Mouse (Mus musculus) lung, embryonic 15.5 days (tissue): ENCODE results near the gene Wdfy1. TPM values are rescaled to one million over a fixed set of nuclear protein-coding genes. Genes with fewer than 3 reads are reported as not detected.

Experiments
- ATAC-seq: fragments of 200-750 bp; cut with Nextera tagmentation; 2 replicates; pipeline ENCODE4 v1.8.0; 2017; ENCODE audit warnings: moderate number of reproducible peaks, borderline replicate concordance; ENCODE audit not compliant: low FRiP score, low TSS enrichment; ENCODE audit errors: extremely low read depth
- H3K27ac ChIP-seq: fragments of 300-500 bp; sonication (generic); 2 replicates; pipeline ENCODE4 v1.5.1; 2015; ENCODE audit warnings: moderate library complexity, mild to moderate bottlenecking, inconsistent platforms
- H3K27me3 ChIP-seq: fragments of 300-500 bp; sonication (generic); 2 replicates; pipeline ENCODE4 v1.6.1; 2015; ENCODE audit warnings: inconsistent platforms
- H3K36me3 ChIP-seq: fragments of 300-500 bp; sonication (generic); 2 replicates; pipeline ENCODE4 v1.6.1; 2015; ENCODE audit warnings: inconsistent platforms
- H3K4me1 ChIP-seq: fragments of 300-500 bp; sonication (generic); 2 replicates; pipeline ENCODE4 v1.6.1; 2015; ENCODE audit warnings: inconsistent platforms
- H3K4me2 ChIP-seq: fragments of 300-500 bp; sonication (generic); 2 replicates; pipeline ENCODE4 v1.6.1; 2015; ENCODE audit warnings: inconsistent platforms, mild to moderate bottlenecking, moderate library complexity
- H3K4me3 ChIP-seq: fragments of 300-500 bp; sonication (generic); 2 replicates; pipeline ENCODE4 v1.5.1; 2015; ENCODE audit warnings: mild to moderate bottlenecking, inconsistent platforms
- H3K9ac ChIP-seq: fragments of 300-500 bp; sonication (generic); 2 replicates; pipeline ENCODE4 v1.6.1; 2015; ENCODE audit warnings: inconsistent platforms
- H3K9me3 ChIP-seq: fragments of 300-500 bp; sonication (generic); 2 replicates; pipeline ENCODE4 v1.6.1; 2016; ENCODE audit warnings: inconsistent platforms
- WGBS: fragments of 180-500 bp; shearing (Covaris S2); methylation state at CpG from one replicate; pipeline ENCODE4 v1.1.7; 2015; 5-methylcytosine and 5-hydroxymethylcytosine counted together
- polyA plus RNA-seq: library from polyadenylated mRNA; unstranded; fragments of >200 nt; fragmentation: Nextera tagmentation; extraction: Ambion mirVana; gene quantifications from 2 replicates; pipeline ENCODE4 v1.2.1, GENCODE M21; 2015

Gene Wdfy1
- polyA plus RNA-seq, 1 experiment from 2014 or later, result 43.0 TPM

DNA sequence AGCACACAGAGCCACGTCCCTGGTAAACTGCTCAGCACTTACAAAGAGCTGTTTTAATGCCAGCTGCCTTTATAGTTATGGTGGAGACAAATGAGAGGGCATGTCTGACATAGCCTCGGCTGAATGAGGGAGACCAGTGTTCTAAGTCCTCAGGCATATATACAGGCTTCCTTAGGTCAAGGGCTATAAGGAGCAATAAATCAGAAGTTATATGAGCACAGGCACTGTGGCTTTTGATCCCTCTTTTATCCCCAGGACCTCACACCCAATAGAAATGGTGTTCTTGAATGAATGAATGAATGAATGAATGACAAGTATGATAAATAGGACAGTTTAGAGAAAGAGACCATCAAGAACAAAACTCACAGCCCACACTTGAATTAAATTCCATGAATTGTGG, 16.9 kb downstream of the Wdfy1 start:
- no peaks in the 10 kb centered on the region for H3K9me3 ChIP-seq
- no peak for ATAC-seq

GRCm38 (mm10) chr1:79757597-79757996, 18.3 kb downstream of the Wdfy1 start:
- H3K4me1 ChIP-seq, result peaks cover 24% of the 10 kb centered on the region
- no peak overlapping the region for H3K4me3 ChIP-seq
- no peak overlapping the region for H3K4me2 ChIP-seq
- no peaks in the 10 kb centered on the region for H3K9me3 ChIP-seq
- WGBS, result 56% methylated on average over 4 of the region's 4 CpGs
- H3K27ac ChIP-seq, result peak overlapping the region; percentile 56; the same call in 1 of the 2 replicates
- H3K27me3 ChIP-seq, result no peaks in the 10 kb centered on the region
- no peaks in the 10 kb centered on the region for H3K36me3 ChIP-seq
- no peak for ATAC-seq
- H3K9ac ChIP-seq, result no peak overlapping the region

More for the DNA sequence above, 16.9 kb downstream of the Wdfy1 start:
- Histone ChIP-seq H3K9ac (no peak overlapping the region), H3K4me3 (no peak overlapping the region), H3K27me3 (no peaks in the 10 kb centered on the region), H3K36me3 (no peaks in the 10 kb centered on the region), H3K4me1 (peaks cover 24% of the 10 kb centered on the region), H3K27ac (no peak overlapping the region), H3K4me2 (no peak overlapping the region)
- WGBS, result 40% methylated on average over 2 of the region's 2 CpGs

DNA sequence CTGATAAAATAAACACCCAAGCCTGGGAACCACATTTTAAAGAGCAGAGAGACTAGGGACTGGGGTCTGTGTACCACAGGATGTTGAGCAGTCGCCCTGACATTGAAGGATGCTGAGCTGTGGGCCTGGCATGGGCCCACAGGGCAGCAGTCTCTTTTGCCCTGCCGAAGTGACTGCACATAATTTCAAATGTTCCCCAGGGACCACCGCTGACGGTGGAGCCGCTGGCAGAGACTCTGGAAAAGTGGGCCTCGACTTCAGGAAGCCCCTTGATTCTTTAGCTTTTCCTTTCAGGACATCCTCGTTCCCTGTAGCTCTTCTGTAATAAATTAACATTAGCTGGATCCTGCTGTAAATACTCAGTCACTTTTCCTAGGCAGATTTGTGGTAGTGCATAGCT, 18.8 kb downstream of the Wdfy1 start:
- no peak overlapping the region for H3K9ac ChIP-seq
- no peak overlapping the region for H3K4me2 ChIP-seq
- H3K9me3 ChIP-seq, result no peaks in the 10 kb centered on the region
- ATAC-seq, result no peak
- no peak overlapping the region for H3K4me3 ChIP-seq
- no peaks in the 10 kb centered on the region for H3K36me3 ChIP-seq
- H3K4me1 ChIP-seq, result peaks cover 25% of the 10 kb centered on the region
- WGBS, result 44% methylated on average over 7 of the region's 7 CpGs
- peak overlapping the region; percentile 56 for H3K27ac ChIP-seq
- no peaks in the 10 kb centered on the region for H3K27me3 ChIP-seq

- Histone ChIP-seq H3K4me3 (no peak overlapping the region), H3K36me3 (no peaks in the 10 kb centered on the region), H3K9ac (no peak overlapping the region), H3K4me2 (no peak overlapping the region), H3K9me3 (no peaks in the 10 kb centered on the region), H3K27ac (peak overlapping the region; percentile 56), H3K27me3 (no peaks in the 10 kb centered on the region), H3K4me1 (peaks cover 26% of the 10 kb centered on the region)
- no peak for ATAC-seq
- WGBS, result 82% methylated on average over 5 of the region's 5 CpGs
These were observed 19.5 kb downstream of the Wdfy1 start for GRCm38 (mm10) chr1:79756417-79756816.

- no peak for ATAC-seq
- H3K4me3 ChIP-seq, result no peak overlapping the region
- no peak overlapping the region for H3K9ac ChIP-seq
- H3K27me3 ChIP-seq, result no peaks in the 10 kb centered on the region
- no peak overlapping the region for H3K27ac ChIP-seq
- peaks cover 19% of the 10 kb centered on the region for H3K4me1 ChIP-seq
- no peaks in the 10 kb centered on the region for H3K36me3 ChIP-seq
- WGBS, result 45% methylated on average over 2 of the region's 2 CpGs
- no peak overlapping the region for H3K4me2 ChIP-seq
- H3K9me3 ChIP-seq, result no peaks in the 10 kb centered on the region
These were observed 20.6 kb downstream of the Wdfy1 start for GRCm38 (mm10) chr1:79755376-79755775.

DNA sequence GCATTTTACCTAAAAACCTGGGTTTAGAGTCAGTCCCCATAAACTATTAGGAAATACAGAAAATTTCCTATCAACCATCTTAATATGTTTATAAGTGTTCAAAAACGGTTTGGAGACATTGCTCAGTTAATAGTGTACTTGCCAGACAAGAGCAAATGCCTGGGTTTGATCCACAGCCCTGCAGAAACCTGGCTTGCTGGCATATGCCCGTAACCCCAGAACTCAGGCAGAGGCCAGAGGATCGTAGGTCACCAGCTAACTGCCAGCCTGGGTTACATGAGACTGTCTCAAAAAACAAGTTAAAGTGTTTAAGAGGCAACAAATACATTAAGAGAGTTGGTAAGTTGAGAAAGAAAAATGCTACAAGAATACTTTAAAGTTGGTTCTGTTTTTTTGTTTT, 21.0 kb downstream of the Wdfy1 start:
- Histone ChIP-seq H3K27ac (no peak overlapping the region), H3K4me2 (no peak overlapping the region), H3K4me3 (no peak overlapping the region), H3K9me3 (no peaks in the 10 kb centered on the region), H3K36me3 (no peaks in the 10 kb centered on the region), H3K4me1 (peaks cover 18% of the 10 kb centered on the region), H3K9ac (no peak overlapping the region), H3K27me3 (no peaks in the 10 kb centered on the region)
- 88% methylated on average over 3 of the region's 3 CpGs for WGBS
- ATAC-seq, result no peak

GRCm38 (mm10) chr1:79753456-79753855, 22.5 kb downstream of the Wdfy1 start:
- no peaks in the 10 kb centered on the region for H3K9me3 ChIP-seq
- H3K27ac ChIP-seq, result no peak overlapping the region
- H3K4me2 ChIP-seq, result no peak overlapping the region
- H3K9ac ChIP-seq, result no peak overlapping the region
- H3K4me1 ChIP-seq, result peaks cover 14% of the 10 kb centered on the region
- H3K4me3 ChIP-seq, result no peak overlapping the region
- no peaks in the 10 kb centered on the region for H3K36me3 ChIP-seq
- no peaks in the 10 kb centered on the region for H3K27me3 ChIP-seq
- 84% methylated on average over 3 of the region's 3 CpGs for WGBS
- ATAC-seq, result 0 out of 2 replicates have a peak, but pooled peaks have one; percentile 49

GRCm38 (mm10) chr1:79752714-79753340, 23.1 kb downstream of the Wdfy1 start:
- peaks cover 14% of the 10 kb centered on the region for H3K4me1 ChIP-seq
- no peak overlapping the region for H3K9ac ChIP-seq
- no peak for ATAC-seq
- H3K27me3 ChIP-seq, result no peaks in the 10 kb centered on the region
- 64% methylated on average over 4 of the region's 4 CpGs for WGBS
- no peak overlapping the region for H3K4me2 ChIP-seq
- no peaks in the 10 kb centered on the region for H3K9me3 ChIP-seq
- H3K27ac ChIP-seq, result no peak overlapping the region
- H3K36me3 ChIP-seq, result no peaks in the 10 kb centered on the region
- no peak overlapping the region for H3K4me3 ChIP-seq

DNA sequence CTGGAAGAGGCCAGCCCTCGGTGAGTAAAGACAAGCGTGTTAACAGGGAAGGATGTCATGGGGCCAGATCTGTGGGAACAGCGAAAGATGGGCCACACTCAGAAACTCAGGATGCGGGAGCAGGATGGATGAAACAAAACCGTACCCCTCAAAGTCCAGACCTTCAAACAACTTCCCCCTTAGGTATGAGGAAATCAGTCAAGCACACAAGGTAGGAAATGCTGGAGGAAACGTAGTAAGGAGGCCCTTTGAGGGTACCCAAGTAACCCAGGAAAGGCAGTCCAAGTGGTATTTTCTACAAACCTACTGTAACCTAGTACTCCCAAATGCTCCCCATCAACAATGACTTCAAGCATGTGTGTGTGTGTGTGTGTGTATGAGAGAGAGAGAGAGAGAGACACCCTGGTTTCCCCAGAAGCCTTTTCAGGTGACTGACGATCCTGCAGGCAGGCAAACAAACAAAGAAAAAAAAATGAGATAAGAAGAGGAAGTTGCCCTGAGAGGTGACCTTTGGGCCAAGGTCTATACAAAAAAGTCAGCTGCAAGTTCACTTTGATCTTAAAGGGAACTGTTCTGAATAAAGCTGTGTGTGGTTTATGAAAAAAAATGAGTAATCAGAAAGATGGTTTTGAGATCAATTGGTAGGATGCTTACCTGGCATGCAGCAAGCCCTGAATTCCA, 23.8 kb downstream of the Wdfy1 start:
- Histone ChIP-seq H3K4me3 (no peak overlapping the region), H3K9me3 (no peaks in the 10 kb centered on the region), H3K4me2 (no peak overlapping the region), H3K27me3 (no peaks in the 10 kb centered on the region), H3K4me1 (peaks cover 13% of the 10 kb centered on the region), H3K9ac (no peak overlapping the region), H3K27ac (0 out of 2 replicates have a peak overlapping the region, but pooled peaks have one; percentile 42), H3K36me3 (no peaks in the 10 kb centered on the region)
- WGBS, result 62% methylated on average over 7 of the region's 7 CpGs
- no peak for ATAC-seq

- WGBS, result 43% methylated on average over 5 of the region's 5 CpGs
These were observed 24.8 kb downstream of the Wdfy1 start for GRCm38 (mm10) chr1:79751186-79751585.

GRCm38 (mm10) chr1:79746056-79746455, 29.9 kb downstream of the Wdfy1 start:
- 60% methylated on average over 4 of the region's 4 CpGs for WGBS
- Histone ChIP-seq H3K27ac (peak overlapping the region; percentile 24; the same call in 1 of the 2 replicates), H3K27me3 (no peaks in the 10 kb centered on the region), H3K9me3 (no peaks in the 10 kb centered on the region), H3K4me1 (0 out of 2 replicates have a peak, but pooled peaks cover 6% of the 10 kb centered on the region), H3K9ac (no peak overlapping the region), H3K36me3 (no peaks in the 10 kb centered on the region), H3K4me3 (no peak overlapping the region), H3K4me2 (no peak overlapping the region)
- ATAC-seq, result peak; percentile 80; the same call in 1 of the 2 replicates

More at GRCm38 (mm10) chr1:79751186-79751585, 24.8 kb downstream of the Wdfy1 start:
- H3K36me3 ChIP-seq, result no peaks in the 10 kb centered on the region
- H3K4me2 ChIP-seq, result no peak overlapping the region
- H3K9me3 ChIP-seq, result no peaks in the 10 kb centered on the region
- no peak overlapping the region for H3K9ac ChIP-seq
- no peaks in the 10 kb centered on the region for H3K27me3 ChIP-seq
- H3K4me1 ChIP-seq, result peaks cover 13% of the 10 kb centered on the region; the same call in 1 of the 2 replicates
- ATAC-seq, result no peak
- no peak overlapping the region for H3K4me3 ChIP-seq
- H3K27ac ChIP-seq, result peak overlapping the region; percentile 42; the same call in 1 of the 2 replicates

DNA sequence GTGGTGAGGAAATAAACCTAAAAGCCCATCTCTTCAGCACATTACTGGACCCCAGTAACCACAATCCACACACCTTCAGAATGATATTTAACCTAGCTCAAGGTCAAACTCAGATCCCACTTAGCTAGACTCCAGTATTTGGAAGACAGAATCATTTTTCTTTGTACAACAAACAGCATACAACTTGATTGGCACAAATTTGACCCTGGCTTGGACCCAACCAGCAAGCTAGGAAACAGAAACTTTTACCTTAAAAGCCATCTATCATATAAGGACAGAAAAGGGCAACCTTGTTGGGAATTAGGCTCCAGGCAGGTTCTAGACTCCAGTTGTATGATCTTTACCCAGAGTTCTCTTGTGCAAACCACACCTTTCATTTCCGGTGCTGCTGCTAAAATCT, 32.6 kb downstream of the Wdfy1 start:
- Histone ChIP-seq H3K9ac (no peak overlapping the region), H3K27me3 (no peaks in the 10 kb centered on the region), H3K4me1 (0 out of 2 replicates have a peak, but pooled peaks cover 7% of the 10 kb centered on the region), H3K4me3 (no peak overlapping the region), H3K9me3 (no peaks in the 10 kb centered on the region), H3K36me3 (no peaks in the 10 kb centered on the region), H3K4me2 (no peak overlapping the region), H3K27ac (no peak overlapping the region)
- 96% methylated on average over 1 of the region's 1 CpGs for WGBS
- no peak for ATAC-seq
